Mouse (Mus musculus): ENCODE measurements around the gene Rimbp2.

DNA sequence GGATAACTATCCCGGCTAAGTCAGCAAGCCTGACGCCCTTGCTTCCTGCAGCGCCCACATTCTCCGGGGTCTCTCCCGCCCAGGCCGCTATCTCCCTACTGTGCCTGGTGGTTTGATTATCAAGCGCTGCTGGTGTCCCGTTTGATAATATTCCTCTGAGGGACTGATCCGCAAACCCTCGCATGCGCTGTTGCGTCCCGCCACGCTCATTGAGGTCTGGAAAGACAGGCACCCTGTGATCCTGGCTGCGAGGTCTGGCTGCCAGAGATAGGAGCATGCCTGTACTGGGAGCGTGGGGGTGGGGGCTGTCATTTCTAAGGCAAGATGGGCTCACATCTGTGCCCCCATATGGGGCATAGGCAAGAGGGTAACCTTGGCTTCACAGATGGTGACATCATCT lies 238.1 kb downstream of the Rimbp2 start:
- TF ChIP-seq MAFK (IDR thresholded peaks at IDR 0.05; ENCODE audit: insufficient read depth, low read depth, low read length): no peak
- no peak for TF ChIP-seq ZC3H11A (IDR thresholded peaks at IDR 0.05; ENCODE audit: borderline replicate concordance, low read depth, low read length)

All from ES-E14 (cell line).